Mouse (Mus musculus) kidney, embryonic 14.5 days (tissue): Measurements from ENCODE around the gene Lrrc23. TPM values are rescaled to one million over a fixed set of nuclear protein-coding genes. Genes with fewer than 3 reads are reported as not detected.

Experiments
- ATAC-seq: fragments of 200-750 bp; cut with Nextera tagmentation; 2 replicates; pipeline ENCODE4 v1.8.0; 2017; ENCODE audit warnings: moderate number of reproducible peaks, mild to moderate bottlenecking, moderate TSS enrichment, moderate library complexity; ENCODE audit not compliant: low FRiP score, low TSS enrichment
- H3K27ac ChIP-seq: fragments of 300-500 bp; sonication (generic); 2 replicates; pipeline ENCODE4 v1.5.1; 2014; ENCODE audit warnings: low read depth, mild to moderate bottlenecking, low read length, moderate library complexity, mixed read lengths
- H3K27me3 ChIP-seq: fragments of 300-500 bp; sonication (generic); 2 replicates; pipeline ENCODE4 v1.6.1; 2014; ENCODE audit warnings: mild to moderate bottlenecking, low read length; ENCODE audit not compliant: control insufficient read depth, insufficient read depth
- H3K36me3 ChIP-seq: fragments of 300-500 bp; sonication (generic); 2 replicates; pipeline ENCODE4 v1.6.1; 2014; ENCODE audit warnings: low read length, mixed read lengths; ENCODE audit not compliant: control insufficient read depth, insufficient read depth
- H3K4me1 ChIP-seq: fragments of 300-500 bp; sonication (generic); 2 replicates; pipeline ENCODE4 v1.6.1; 2014; ENCODE audit warnings: low read length, mixed read lengths; ENCODE audit not compliant: control insufficient read depth, insufficient read depth
- H3K4me2 ChIP-seq: fragments of 300-500 bp; sonication (generic); replicated peaks from 2 replicates; pipeline ENCODE4 v1.6.1; 2014; ENCODE audit warnings: low read depth, mild to moderate bottlenecking, low read length
- H3K4me3 ChIP-seq: fragments of 300-500 bp; sonication (generic); 2 replicates; pipeline ENCODE4 v1.5.1; 2014; ENCODE audit warnings: mild to moderate bottlenecking, low read length
- H3K9ac ChIP-seq: fragments of 300-500 bp; sonication (generic); 2 replicates; pipeline ENCODE4 v1.6.1; 2014; ENCODE audit warnings: low read depth, mild to moderate bottlenecking, low read length, moderate library complexity
- H3K9me3 ChIP-seq: fragments of 300-500 bp; sonication (generic); 2 replicates; pipeline ENCODE4 v1.6.1; 2016; ENCODE audit warnings: low read length; ENCODE audit not compliant: control insufficient read depth
- WGBS: fragments of 180-500 bp; shearing (Covaris S2); extraction: QIAGEN DNeasy Blood & Tissue Kit; methylation state at CpG from one replicate; pipeline ENCODE4 v1.1.7; 2014; 5-methylcytosine and 5-hydroxymethylcytosine counted together
- polyA plus RNA-seq: library from polyadenylated mRNA; unstranded; fragments of >200 nt; fragmentation: Nextera tagmentation; extraction: Ambion mirVana; gene quantifications from 2 replicates; pipeline ENCODE4 v1.2.1, GENCODE M21; 2014

Lrrc23 gene
- polyA plus RNA-seq: 0.39 and 0.61 TPM in 2 replicates

- H3K36me3 ChIP-seq: no peaks in the 10 kb centered on the region
- H3K9ac ChIP-seq: peak within 1 kb of the TSS; percentile 19
- 3% methylated on average over 23 of the region's 23 CpGs for WGBS
- H3K27me3 ChIP-seq: peaks cover 6% of the 10 kb centered on the region; the same call in 1 of the 2 replicates
- peak; percentile 45; the same call in 1 of the 2 replicates for ATAC-seq
- peak within 1 kb of the TSS; percentile 44 for H3K4me3 ChIP-seq
- no peak within 1 kb of the TSS for H3K27ac ChIP-seq
- peaks cover 8% of the 10 kb centered on the region; the same call in 1 of the 2 replicates for H3K4me1 ChIP-seq
- peak within 1 kb of the TSS; percentile 63 for H3K4me2 ChIP-seq
- H3K9me3 ChIP-seq: no peaks in the 10 kb centered on the region
These were observed at the start of gene Lrrc23 for GRCm38 (mm10) chr6:124779222-124779983. Gene Lrrc23, minus strand, starts transcription at chr6:124779727.

GRCm38 (mm10) chr6:124828101-124828592 lies 48.6 kb upstream of the Lrrc23 start:
- no peak for ATAC-seq
- H3K4me1 ChIP-seq: peaks cover 11% of the 10 kb centered on the region
- H3K4me2 ChIP-seq: peak overlapping the region; percentile 80
- no peaks in the 10 kb centered on the region for H3K27me3 ChIP-seq
- no peaks in the 10 kb centered on the region for H3K9me3 ChIP-seq
- H3K4me3 ChIP-seq: peak overlapping the region; percentile 62
- WGBS: 22% methylated on average over 10 of the region's 10 CpGs
- H3K36me3 ChIP-seq: peaks cover 50% of the 10 kb centered on the region
- H3K27ac ChIP-seq: no peak overlapping the region; the same call in 1 of the 2 replicates
- peak overlapping the region; percentile 61 for H3K9ac ChIP-seq

GRCm38 (mm10) chr6:124822049-124822448 lies 42.5 kb upstream of the Lrrc23 start:
- 96% methylated on average over 4 of the region's 4 CpGs for whole genome bisulfite sequencing

GRCm38 (mm10) chr6:124820891-124821290 lies 41.4 kb upstream of the Lrrc23 start:
- Histone ChIP-seq H3K27ac (no peak overlapping the region), H3K9ac (no peak overlapping the region), H3K4me3 (no peak overlapping the region), H3K4me1 (no peaks in the 10 kb centered on the region), H3K27me3 (no peaks in the 10 kb centered on the region), H3K9me3 (no peaks in the 10 kb centered on the region), H3K36me3 (peaks cover 94% of the 10 kb centered on the region), H3K4me2 (no peak overlapping the region)
- no peak for ATAC-seq
- WGBS: 93% methylated on average over 5 of the region's 5 CpGs

More at GRCm38 (mm10) chr6:124822049-124822448, 42.5 kb upstream of the Lrrc23 start:
- Histone ChIP-seq H3K9ac (no peak overlapping the region), H3K4me3 (no peak overlapping the region), H3K4me1 (no peaks in the 10 kb centered on the region), H3K9me3 (no peaks in the 10 kb centered on the region), H3K4me2 (no peak overlapping the region), H3K27me3 (no peaks in the 10 kb centered on the region), H3K27ac (no peak overlapping the region), H3K36me3 (peaks cover 94% of the 10 kb centered on the region)
- ATAC-seq: no peak

- ATAC-seq: no peak
- H3K27ac ChIP-seq: no peak overlapping the region
- WGBS: 90% methylated on average over 8 of the region's 8 CpGs
- H3K4me1 ChIP-seq: peaks cover 6% of the 10 kb centered on the region; the same call in 1 of the 2 replicates
- peaks cover 72% of the 10 kb centered on the region for H3K36me3 ChIP-seq
- no peak overlapping the region for H3K4me3 ChIP-seq
- H3K9ac ChIP-seq: no peak overlapping the region
- no peaks in the 10 kb centered on the region for H3K27me3 ChIP-seq
- H3K4me2 ChIP-seq: no peak overlapping the region
- no peaks in the 10 kb centered on the region for H3K9me3 ChIP-seq
These were observed 38.4 kb upstream of the Lrrc23 start for GRCm38 (mm10) chr6:124817971-124818370.

- Histone ChIP-seq H3K27ac (no peak overlapping the region), H3K9ac (no peak overlapping the region), H3K4me1 (peaks cover 6% of the 10 kb centered on the region; the same call in 1 of the 2 replicates), H3K9me3 (no peaks in the 10 kb centered on the region), H3K4me2 (no peak overlapping the region), H3K27me3 (no peaks in the 10 kb centered on the region), H3K4me3 (no peak overlapping the region), H3K36me3 (peaks cover 68% of the 10 kb centered on the region)
- WGBS: 97% methylated on average over 8 of the region's 8 CpGs
- no peak for ATAC-seq
These were observed 38.0 kb upstream of the Lrrc23 start for GRCm38 (mm10) chr6:124817563-124817962.

- ATAC-seq: no peak
- H3K4me2 ChIP-seq: no peak overlapping the region
- no peaks in the 10 kb centered on the region for H3K27me3 ChIP-seq
- 95% methylated on average over 11 of the region's 11 CpGs for WGBS
- H3K27ac ChIP-seq: no peak overlapping the region
- no peaks in the 10 kb centered on the region for H3K9me3 ChIP-seq
- no peak overlapping the region for H3K4me3 ChIP-seq
- H3K36me3 ChIP-seq: peaks cover 66% of the 10 kb centered on the region
- H3K9ac ChIP-seq: no peak overlapping the region
- H3K4me1 ChIP-seq: peaks cover 8% of the 10 kb centered on the region; the same call in 1 of the 2 replicates
These were observed 37.6 kb upstream of the Lrrc23 start for GRCm38 (mm10) chr6:124817125-124817524.

- Histone ChIP-seq H3K9ac (no peak overlapping the region), H3K9me3 (no peaks in the 10 kb centered on the region), H3K4me2 (no peak overlapping the region), H3K27me3 (no peaks in the 10 kb centered on the region), H3K27ac (no peak overlapping the region), H3K4me1 (peaks cover 10% of the 10 kb centered on the region; the same call in 1 of the 2 replicates), H3K4me3 (no peak overlapping the region), H3K36me3 (peaks cover 66% of the 10 kb centered on the region)
- whole genome bisulfite sequencing: 95% methylated on average over 4 of the region's 4 CpGs
- no peak for ATAC-seq
These were observed 37.1 kb upstream of the Lrrc23 start for GRCm38 (mm10) chr6:124816611-124817010.
